Mouse (Mus musculus) 3T3-L1 (cell line): ENCODE results near the gene Kat8.

Experiments
- DNase-seq: peaks from one replicate; pipeline ENCODE4 v3.0.0-alpha.2; 2015; ENCODE audit warnings: low read depth, low spot score

The Kat8 gene

DNA sequence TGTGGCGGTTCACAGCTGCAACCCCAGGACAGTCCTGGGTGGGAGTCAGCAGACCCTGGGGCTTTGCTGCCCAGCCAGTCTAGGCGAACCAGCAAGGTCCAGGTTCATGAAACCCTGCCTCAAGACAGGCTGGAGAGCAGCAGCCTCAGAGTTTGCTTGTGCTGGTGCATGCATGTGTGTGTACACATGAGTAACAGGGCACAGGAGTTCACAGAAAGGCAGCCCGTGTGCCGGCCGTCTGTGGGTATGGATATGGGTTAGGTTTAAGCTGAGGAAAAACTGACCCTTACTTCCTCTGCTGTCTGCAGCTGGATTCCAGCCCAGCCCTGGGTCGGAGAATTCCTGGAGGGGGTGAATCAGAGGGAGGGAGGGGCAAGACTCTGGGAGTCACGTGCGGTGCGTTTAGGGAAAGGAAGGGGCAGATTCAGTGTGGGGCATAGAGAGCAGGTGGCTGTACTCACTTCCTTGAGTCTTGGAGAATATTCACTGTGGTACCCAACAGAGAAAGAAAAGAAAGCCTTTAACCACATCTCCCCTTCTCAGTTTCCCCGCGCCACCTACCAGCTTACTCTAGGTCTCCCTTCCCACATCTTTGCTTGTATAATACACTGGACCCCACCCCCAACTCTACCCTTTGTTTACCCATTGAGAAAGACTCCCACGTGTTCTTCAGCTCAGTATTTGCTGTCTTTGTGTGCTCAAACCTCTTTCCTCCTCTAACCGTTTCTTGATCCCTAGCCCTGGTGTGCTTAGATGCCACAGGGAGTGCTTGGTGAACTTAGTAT is 19.2 kb downstream of the Kat8 start:
- DNase-seq = peak; percentile 76

DNA sequence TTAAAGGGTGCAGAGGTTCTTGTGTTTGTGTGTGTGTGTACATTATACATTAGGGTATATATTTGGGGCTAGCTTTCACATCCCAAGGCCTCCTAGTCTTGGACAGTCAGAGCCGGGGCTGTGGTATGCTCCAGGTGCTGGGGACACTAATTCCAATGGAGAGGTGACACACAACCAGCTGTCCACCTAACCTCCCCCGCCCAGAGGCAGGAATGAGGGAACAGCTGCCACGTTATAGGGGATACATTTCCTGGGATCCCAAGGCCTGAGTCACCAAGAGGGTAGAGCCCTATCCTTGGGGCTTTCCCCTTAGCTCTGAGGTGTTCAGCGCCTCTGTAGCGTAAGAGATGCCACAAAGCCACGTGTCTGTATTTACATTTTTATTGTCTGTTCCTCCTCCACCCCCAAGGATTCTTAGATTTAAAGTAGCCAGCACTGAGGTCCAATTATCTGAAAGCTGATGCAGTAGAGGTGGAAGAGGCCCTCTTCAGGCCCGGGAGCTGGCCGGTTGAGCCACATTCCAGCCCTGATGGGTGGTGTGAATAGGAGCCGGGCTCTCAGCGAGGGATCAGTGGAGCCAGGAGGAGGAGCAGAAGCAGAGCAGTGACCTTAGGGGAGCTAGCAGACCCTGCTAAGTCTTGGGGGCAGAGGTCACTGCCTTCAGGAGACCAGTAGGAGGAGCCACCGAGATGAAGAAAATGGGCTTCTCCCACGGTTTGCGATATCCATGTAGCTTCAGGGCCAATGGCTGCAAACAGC is 20.1 kb downstream of the Kat8 start:
- peak; percentile 71 for DNase-seq

DNA sequence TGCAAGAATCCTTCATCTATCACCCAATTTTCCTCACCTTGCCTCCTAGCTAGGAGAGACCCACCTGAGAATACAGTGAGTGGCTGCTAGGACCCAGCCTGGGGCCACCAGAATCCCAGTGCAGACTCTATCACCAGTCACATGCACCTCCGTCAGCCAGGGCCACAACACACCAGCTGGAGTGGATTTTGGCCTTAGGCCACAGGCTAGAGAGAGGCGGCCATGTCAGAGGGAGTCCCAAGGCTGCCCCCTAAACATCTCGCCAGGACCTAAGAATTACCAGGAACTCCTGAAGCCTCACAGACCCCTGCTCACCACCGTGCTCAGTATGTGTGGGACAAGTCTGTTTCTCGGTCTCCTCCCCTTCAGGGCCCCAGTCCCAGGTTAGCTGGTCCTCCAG is 21.8 kb downstream of the Kat8 start:
- no peak for DNase-seq

DNA sequence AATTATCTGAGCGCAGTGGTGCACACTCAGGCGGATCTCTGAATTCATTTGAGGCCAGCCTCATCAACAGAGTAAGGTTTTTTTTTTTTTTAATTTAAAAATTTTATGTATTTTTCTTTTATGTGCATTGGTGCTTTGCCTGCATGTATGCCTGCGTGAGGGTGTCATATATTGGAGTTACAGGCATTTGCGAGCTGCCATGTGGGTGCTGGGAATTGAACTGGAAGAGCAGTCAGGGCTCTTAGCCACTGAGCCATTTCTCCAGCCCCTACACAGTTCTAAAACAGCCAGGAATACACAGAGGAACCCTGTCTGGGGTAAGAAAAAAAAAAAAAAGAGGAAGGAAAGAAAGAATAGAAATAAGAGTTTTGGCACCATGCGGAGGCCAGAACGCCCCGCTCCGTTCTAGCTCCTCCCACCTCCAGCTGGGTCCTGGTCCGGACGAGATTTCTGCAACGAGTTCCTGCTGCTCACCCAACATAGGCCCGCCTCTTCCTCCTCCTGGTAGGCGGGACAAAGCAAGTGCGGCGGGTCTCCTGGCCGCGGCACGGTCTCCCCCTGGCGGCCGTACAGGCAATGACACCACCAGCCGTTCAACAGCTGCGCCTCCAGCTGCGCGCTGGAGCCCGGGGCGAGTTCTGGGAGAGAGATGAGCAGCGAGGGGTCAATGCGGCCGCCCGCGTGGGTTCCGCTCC is 22.9 kb downstream of the Kat8 start:
- DNase-seq = peak; percentile 93

GRCm38 (mm10) chr7:127935748-127936159 is 23.4 kb downstream of the Kat8 start:
- peak; percentile 17 for DNase-seq

- no peak for DNase-seq
Measured at GRCm38 (mm10) chr7:127936216-127936884, 24.0 kb downstream of the Kat8 start.

DNA sequence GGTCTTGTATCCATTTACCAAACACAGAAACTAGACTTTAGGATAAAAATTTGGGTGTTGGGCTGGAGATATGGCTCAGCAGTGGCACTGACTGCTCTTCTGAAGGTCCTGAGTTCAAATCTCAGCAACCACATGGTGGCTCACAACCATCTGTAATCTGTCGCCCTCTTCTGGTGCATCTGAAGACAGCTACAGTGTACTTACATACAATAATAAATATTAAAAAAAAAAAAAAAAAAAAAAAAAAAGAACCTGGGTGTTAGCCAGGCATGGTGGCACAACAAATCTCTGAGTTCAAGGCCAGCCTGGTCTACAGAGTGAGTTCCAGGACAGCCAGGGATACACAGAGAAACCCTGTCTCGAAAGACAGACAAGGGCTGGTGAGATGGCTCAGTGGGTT is 29.8 kb downstream of the Kat8 start:
- peak; percentile 49 for DNase-seq

GRCm38 (mm10) chr7:127944614-127945013 is 32.3 kb downstream of the Kat8 start:
- DNase-seq = no peak

DNA sequence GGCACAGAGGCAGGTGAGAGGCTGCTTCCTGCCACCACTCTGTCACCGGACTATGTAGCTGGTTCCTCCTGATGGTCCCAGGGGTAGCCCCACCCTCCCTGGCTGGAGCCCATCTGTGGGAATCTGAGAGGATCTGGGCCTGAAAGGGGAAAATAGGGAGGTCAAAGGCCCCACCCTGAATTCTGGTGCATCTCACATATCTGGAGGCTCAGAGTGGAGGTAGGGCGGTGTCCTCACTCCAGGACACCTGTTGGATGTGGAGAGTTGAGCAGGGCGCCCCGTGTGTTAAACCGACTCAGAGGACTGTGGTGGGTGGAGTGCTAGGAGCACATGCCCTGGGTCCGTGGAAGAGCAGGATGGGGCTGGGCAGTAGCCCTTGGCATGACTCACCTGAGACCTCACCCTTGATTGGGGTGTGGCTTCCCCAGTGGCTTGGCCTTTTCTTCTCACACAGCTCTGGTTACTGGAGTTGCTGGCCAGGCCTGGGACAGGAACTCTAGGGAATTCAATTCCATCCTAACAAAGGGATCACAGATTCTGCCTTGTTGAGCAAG is 34.2 kb downstream of the Kat8 start, which contains the start of gene Prss36:
Gene Prss36, minus strand, starts transcription at position 256 of the 554 bp plus-strand sequence.
- DNase-seq = peak; percentile 51

DNA sequence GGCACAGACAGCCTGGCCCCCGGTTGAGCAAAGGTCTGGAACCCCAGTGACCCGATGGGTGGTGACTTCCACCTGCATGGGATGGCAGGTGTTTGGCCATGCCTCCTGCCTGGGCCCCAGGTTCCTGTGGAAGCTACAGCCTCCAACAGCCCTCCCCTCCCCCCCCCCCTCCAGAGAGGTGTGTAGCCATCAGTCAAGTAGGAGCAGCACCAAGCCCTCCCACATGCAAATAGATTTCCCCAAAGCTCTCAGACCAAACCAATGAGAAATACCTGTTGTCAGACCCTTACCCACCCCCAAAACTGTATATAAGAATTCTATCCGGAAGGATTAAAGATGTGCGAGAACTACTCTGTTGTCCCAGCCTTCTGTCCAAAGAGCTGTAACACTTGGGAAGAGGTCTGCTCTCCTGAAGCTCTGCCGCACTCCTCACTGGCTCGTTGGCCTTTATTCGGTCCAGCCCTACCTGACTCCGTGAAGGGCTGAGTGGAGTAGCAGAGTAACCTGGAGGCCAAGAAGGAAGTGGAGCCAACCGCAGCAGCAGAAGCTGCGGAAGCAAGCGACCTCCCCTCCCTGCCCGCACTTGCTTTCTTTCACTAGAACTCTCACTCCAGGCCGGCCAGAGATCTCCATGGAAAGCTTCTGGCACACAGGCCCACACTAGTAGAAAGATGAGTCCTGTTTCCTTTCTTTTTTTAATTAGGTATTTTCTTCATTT is 40.7 kb downstream of the Kat8 start:
- no peak for DNase-seq

GRCm38 (mm10) chr7:127959364-127959763 is 47.0 kb downstream of the Kat8 start:
- no peak for DNase-seq

GRCm38 (mm10) chr7:127966371-127966918 is 54.1 kb downstream of the Kat8 start:
- peak; percentile 49 for DNase-seq

DNA sequence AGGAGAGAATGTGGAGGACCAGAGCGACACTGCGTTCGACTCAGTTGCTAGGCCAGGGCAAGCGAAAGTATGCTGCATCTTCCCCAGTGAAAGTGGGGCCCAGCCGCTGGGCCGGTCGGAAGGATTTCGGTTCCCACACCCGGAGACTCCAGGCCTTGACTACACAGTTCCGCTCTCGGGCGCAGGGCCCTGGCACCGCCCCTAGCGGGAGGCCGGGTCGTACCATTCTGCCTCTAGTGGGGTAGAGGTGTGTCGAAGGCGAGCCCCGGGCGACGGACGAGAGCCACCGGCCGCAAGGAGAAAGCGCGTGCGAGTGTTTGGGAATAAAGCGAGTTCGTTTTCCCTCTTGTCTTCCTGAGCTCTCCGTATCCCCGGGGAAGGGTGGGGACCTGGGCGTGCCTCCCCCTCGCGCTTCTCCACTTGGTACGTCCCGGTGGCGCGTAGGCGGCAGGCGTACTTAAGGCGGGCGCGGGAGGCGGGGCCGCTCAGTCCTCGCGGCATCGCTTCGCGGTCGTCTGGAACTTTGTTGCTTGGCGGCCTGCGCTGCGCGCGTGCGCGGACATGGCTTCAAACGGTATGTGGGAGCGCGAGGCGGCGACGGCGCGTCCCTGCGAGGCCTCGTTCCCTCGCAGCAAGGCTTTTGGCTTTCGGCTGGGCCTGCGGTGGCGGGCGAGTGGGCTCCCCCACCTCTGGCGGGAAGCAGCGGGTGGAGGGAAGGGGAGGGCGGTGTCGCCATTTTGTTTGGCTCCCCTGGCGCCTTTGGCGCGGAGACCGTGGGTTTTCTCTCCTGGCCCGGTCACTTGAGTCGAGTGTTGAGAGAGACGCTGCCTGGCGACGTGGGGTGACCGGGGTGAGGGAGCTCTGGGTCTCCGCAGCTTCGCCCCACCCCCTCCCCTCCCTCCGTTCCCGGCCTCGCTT is 54.9 kb downstream of the Kat8 start, which contains the start of gene Fus:
Gene Fus, plus strand, starts transcription at position 454 of the 918 bp plus-strand sequence.
- peak; percentile 85 for DNase-seq

- DNase-seq = peak; percentile 69
Measured at GRCm38 (mm10) chr7:127967922-127968828, 55.9 kb downstream of the Kat8 start.

GRCm38 (mm10) chr7:127974413-127974930 is 62.2 kb downstream of the Kat8 start:
- peak; percentile 5 for DNase-seq
